Mouse (Mus musculus) intestine, postnatal 0 days (tissue): ENCODE data around the gene Ten1. TPM values are rescaled to one million over a fixed set of nuclear protein-coding genes. Genes with fewer than 3 reads are reported as not detected.
A peak's percentile ranks its signal among the peaks of the same experiment; 100 is the strongest.

Source experiments
- ATAC-seq: fragments of 200-750 bp; cut with Nextera tagmentation; 2 replicates; pipeline ENCODE4 v1.8.0; 2017; ENCODE audit warnings: mild to moderate bottlenecking, moderate TSS enrichment, moderate library complexity
- H3K27ac ChIP-seq: fragments of 300-500 bp; sonication (generic); 2 replicates; pipeline ENCODE4 v1.5.1; 2014; ENCODE audit warnings: mild to moderate bottlenecking, low read depth, low read length, moderate library complexity
- H3K27me3 ChIP-seq: fragments of 300-500 bp; sonication (generic); replicated peaks from 2 replicates; pipeline ENCODE4 v1.6.1; 2014; ENCODE audit warnings: low read length, mixed read lengths; ENCODE audit not compliant: control insufficient read depth, insufficient read depth
- H3K36me3 ChIP-seq: fragments of 300-500 bp; sonication (generic); 2 replicates; pipeline ENCODE4 v1.6.1; 2014; ENCODE audit warnings: mild to moderate bottlenecking, moderate library complexity; ENCODE audit not compliant: control insufficient read depth, insufficient read depth
- H3K4me1 ChIP-seq: fragments of 300-500 bp; sonication (generic); replicated peaks from 2 replicates; pipeline ENCODE4 v1.6.1; 2014; ENCODE audit warnings: antibody characterized with exemption, low read length, mixed read lengths; ENCODE audit not compliant: control insufficient read depth, insufficient read depth
- H3K4me2 ChIP-seq: fragments of 300-500 bp; sonication (generic); replicated peaks from 2 replicates; pipeline ENCODE4 v1.6.1; 2014; ENCODE audit warnings: low read depth, mild to moderate bottlenecking, moderate library complexity
- H3K4me3 ChIP-seq: fragments of 300-500 bp; sonication (generic); 2 replicates; pipeline ENCODE4 v1.5.1; 2014; ENCODE audit warnings: low read depth, low read length
- H3K9ac ChIP-seq: fragments of 300-500 bp; sonication (generic); 2 replicates; pipeline ENCODE4 v1.6.1; 2014; ENCODE audit warnings: mild to moderate bottlenecking, low read depth, low read length
- H3K9me3 ChIP-seq: fragments of 300-500 bp; sonication (generic); 2 replicates; pipeline ENCODE4 v1.6.1; 2016; ENCODE audit warnings: mixed run types; ENCODE audit not compliant: control insufficient read depth
- CTCF ChIP-seq: sonication (generic); IDR thresholded peaks from 2 replicates; pipeline ENCODE4 v1.5.1; 2016; ENCODE audit warnings: low read depth, mild to moderate bottlenecking, control low read depth, antibody characterized with exemption, moderate library complexity
- WGBS: fragments of 180-500 bp; shearing (Covaris S2); extraction: QIAGEN DNeasy Blood & Tissue Kit; methylation state at CpG from one replicate; pipeline ENCODE4 v1.1.7; 2014; 5-methylcytosine and 5-hydroxymethylcytosine counted together
- polyA plus RNA-seq: library from polyadenylated mRNA; unstranded; fragments of >200 nt; fragmentation: Nextera tagmentation; extraction: Ambion mirVana; gene quantifications from 2 replicates; pipeline ENCODE4 v1.2.1, GENCODE M21; 2015

The Ten1 gene
- polyA plus RNA-seq, 1 experiment from 2014 or later, result 66.8 TPM

DNA sequence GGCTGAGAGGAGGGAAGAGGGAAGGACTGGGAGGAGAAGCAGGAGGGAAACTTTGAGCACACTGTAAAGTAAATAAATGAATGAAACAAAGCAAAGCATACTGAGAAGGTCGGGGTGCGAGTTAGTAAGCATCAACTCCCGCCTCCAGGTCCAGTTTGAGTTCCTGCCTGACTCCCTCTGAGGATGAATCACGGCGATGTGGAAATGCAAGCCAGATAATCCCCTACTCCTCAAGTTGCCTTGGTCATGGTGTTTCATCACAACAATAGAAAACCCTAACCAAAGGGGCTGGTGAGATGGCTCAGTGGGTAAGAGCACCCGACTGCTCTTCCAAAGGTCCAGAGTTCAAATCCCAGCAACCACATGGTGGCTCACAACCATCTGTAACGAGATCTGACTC lies 22.6 kb upstream of the Ten1 start:
- no peak overlapping the region for H3K27ac ChIP-seq

DNA sequence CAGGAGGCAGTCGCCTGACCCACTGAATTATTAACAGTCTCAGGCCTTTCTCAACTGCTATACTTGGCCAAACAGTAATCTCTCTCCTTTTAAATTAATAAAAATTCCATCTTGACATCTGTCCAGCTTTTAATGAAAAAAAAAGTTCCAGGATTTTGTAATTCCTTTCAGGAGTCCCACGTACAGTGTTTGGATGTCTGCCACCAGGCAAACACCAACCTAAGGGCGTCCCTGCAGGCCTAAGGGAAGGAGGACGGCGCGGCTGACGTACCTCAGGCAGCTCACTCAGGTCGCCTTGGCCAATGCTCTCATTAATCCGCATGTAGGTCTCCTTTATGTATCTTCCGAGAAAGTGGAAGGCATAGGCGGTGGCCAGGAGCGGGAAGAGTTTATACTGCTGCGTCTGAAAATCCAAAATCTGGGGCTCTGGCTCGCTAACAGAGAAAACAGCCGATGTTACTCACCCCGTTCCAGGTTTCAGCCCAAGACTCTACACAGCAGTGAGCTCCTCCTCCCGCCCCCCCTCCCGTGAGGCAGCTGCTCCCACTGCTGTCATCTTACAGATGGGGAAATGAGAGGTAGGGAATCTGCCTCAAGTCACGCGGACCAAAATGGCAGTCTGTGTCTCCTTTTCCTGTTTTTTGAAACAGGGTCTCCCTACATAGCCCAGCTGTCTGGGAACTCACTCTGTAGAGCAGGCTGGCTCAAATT lies 20.1 kb upstream of the Ten1 start:
- Histone ChIP-seq H3K36me3 (peaks cover 87% of the 10 kb centered on the region), H3K9me3 (no peaks in the 10 kb centered on the region), H3K27ac (no peak overlapping the region), H3K4me3 (no peak overlapping the region), H3K4me1 (no peaks in the 10 kb centered on the region), H3K4me2 (no peak overlapping the region), H3K27me3 (no peaks in the 10 kb centered on the region), H3K9ac (no peak overlapping the region)
- no peak for TF ChIP-seq CTCF
- no peak for ATAC-seq
- WGBS, result 88% methylated on average over 20 of the region's 20 CpGs

More for the DNA sequence above, 22.6 kb upstream of the Ten1 start:
- no peak overlapping the region for H3K4me2 ChIP-seq
- H3K4me3 ChIP-seq, result no peak overlapping the region
- H3K27me3 ChIP-seq, result no peaks in the 10 kb centered on the region
- no peak overlapping the region for H3K9ac ChIP-seq
- ATAC-seq, result no peak
- H3K4me1 ChIP-seq, result no peaks in the 10 kb centered on the region
- no peaks in the 10 kb centered on the region for H3K9me3 ChIP-seq
- H3K36me3 ChIP-seq, result peaks cover 86% of the 10 kb centered on the region
- WGBS, result 89% methylated on average over 7 of the region's 7 CpGs
- no peak for TF ChIP-seq CTCF

GRCm38 (mm10) chr11:116185836-116186235 lies 12.8 kb upstream of the Ten1 start:
- no peak overlapping the region for H3K27ac ChIP-seq
- no peak for ATAC-seq

DNA sequence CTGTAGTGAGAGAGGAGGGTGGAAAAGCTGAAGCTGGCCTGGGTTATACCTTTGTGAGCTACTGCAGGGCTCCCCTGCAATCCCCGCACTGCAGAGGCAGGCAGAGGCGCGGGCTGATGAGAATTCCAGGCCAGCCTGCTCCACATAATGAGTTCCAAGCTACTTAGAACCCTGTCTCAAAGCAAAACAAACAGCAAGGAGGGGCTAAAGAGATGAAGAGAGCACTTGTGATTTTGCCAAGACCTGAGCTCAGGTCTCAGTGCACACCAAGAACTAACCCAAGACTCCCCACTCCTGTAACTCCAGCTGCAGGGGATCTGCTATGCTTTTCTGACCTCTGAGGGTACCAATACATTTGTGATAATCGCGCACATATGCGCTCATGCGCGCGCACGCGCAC lies 12.3 kb upstream of the Ten1 start:
- H3K9ac ChIP-seq, result no peak overlapping the region
- no peak overlapping the region for H3K27ac ChIP-seq
- H3K4me3 ChIP-seq, result no peak overlapping the region
- TF ChIP-seq CTCF, result no peak
- H3K9me3 ChIP-seq, result no peaks in the 10 kb centered on the region
- no peak for ATAC-seq
- peaks cover 82% of the 10 kb centered on the region for H3K36me3 ChIP-seq
- H3K4me1 ChIP-seq, result no peaks in the 10 kb centered on the region
- H3K27me3 ChIP-seq, result no peaks in the 10 kb centered on the region
- WGBS, result 90% methylated on average over 11 of the region's 11 CpGs
- H3K4me2 ChIP-seq, result no peak overlapping the region

More at GRCm38 (mm10) chr11:116185836-116186235, 12.8 kb upstream of the Ten1 start:
- Histone ChIP-seq H3K4me3 (no peak overlapping the region), H3K4me2 (no peak overlapping the region), H3K27me3 (no peaks in the 10 kb centered on the region), H3K36me3 (peaks cover 80% of the 10 kb centered on the region), H3K4me1 (no peaks in the 10 kb centered on the region), H3K9ac (no peak overlapping the region), H3K9me3 (no peaks in the 10 kb centered on the region)
- no peak for TF ChIP-seq CTCF
- 85% methylated on average over 3 of the region's 3 CpGs for WGBS

- Histone ChIP-seq H3K27me3 (no peaks in the 10 kb centered on the region), H3K9ac (0 out of 2 replicates have a peak overlapping the region, but pooled peaks have one; percentile 7), H3K27ac (0 out of 2 replicates have a peak overlapping the region, but pooled peaks have one; percentile 21), H3K4me2 (no peak overlapping the region), H3K36me3 (peaks cover 80% of the 10 kb centered on the region), H3K4me3 (no peak overlapping the region), H3K9me3 (no peaks in the 10 kb centered on the region), H3K4me1 (no peaks in the 10 kb centered on the region)
- no peak for TF ChIP-seq CTCF
- 47% methylated on average over 11 of the region's 11 CpGs for WGBS
- no peak for ATAC-seq
Observed at GRCm38 (mm10) chr11:116187226-116187930, 11.3 kb upstream of the Ten1 start.

DNA sequence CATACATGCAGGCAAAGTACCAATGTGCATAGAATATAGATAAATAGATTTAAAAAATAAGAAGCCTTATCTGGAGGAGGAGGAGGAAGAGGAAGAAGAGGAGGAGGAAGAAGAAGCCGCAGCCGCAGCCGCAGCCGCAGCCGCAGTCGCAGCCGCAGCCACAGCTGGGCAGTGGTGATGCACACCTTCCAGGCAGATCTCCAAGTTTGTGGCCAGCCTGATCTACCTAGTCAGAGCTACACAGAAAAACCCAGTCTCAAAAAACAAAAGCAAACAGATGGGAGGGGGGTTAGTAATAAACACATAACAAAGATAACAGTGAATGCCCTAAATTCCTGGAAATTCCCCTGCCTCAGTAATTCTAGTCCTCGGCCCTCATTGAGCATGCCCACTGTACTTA lies 4.0 kb upstream of the Ten1 start:
- peak overlapping the region; percentile 50 for H3K4me2 ChIP-seq
- H3K27me3 ChIP-seq, result no peaks in the 10 kb centered on the region
- no peak for TF ChIP-seq CTCF
- WGBS, result 88% methylated on average over 8 of the region's 8 CpGs
- no peak overlapping the region; the same call in 1 of the 2 replicates for H3K4me3 ChIP-seq
- no peak for ATAC-seq
- H3K9ac ChIP-seq, result 0 out of 2 replicates have a peak overlapping the region, but pooled peaks have one; percentile 7
- no peaks in the 10 kb centered on the region for H3K9me3 ChIP-seq
- 0 out of 2 replicates have a peak, but pooled peaks cover 6% of the 10 kb centered on the region for H3K4me1 ChIP-seq
- H3K27ac ChIP-seq, result peak overlapping the region; percentile 37
- peaks cover 33% of the 10 kb centered on the region for H3K36me3 ChIP-seq
